Mouse (Mus musculus): ENCODE measurements at regions not wholly inside any gene's neighbourhood (a gene's known extent, or its start where the extent isn't known, plus 50 kb on each side); places are given as distances from the start of the nearest gene placed in this dataset.
A peak's percentile ranks its signal among the peaks of the same experiment; 100 is the strongest.

- DNase-seq: no peak
These were observed 587.3 kb upstream of the Plxna2 start for GRCm38 (mm10) chr1:194030651-194031228.

GRCm38 (mm10) chr1:194026958-194027692 is 590.9 kb upstream of the Plxna2 start:
- no peak for DNase-seq

GRCm38 (mm10) chr1:194026213-194026612 is 591.8 kb upstream of the Plxna2 start:
- peak; percentile 13 to 19 for DNase-seq

- peak; percentile 84 to 85 for DNase-seq
These were observed 598.7 kb upstream of the Plxna2 start for GRCm38 (mm10) chr1:194019282-194019681.

- no peak for DNase-seq
These were observed 622.1 kb upstream of the Camk1g start for GRCm38 (mm10) chr1:193992226-193992625.

GRCm38 (mm10) chr1:193989956-193990675 is 620.0 kb upstream of the Camk1g start:
- no peak for DNase-seq

GRCm38 (mm10) chr1:193988970-193989904 is 619.1 kb upstream of the Camk1g start:
- DNase-seq: no peak

- DNase-seq: no peak
These were observed 610.5 kb upstream of the Camk1g start for GRCm38 (mm10) chr1:193980571-193980970.

- no peak for DNase-seq
These were observed 601.4 kb upstream of the Camk1g start for GRCm38 (mm10) chr1:193971537-193971936.

- no peak for DNase-seq
These were observed 599.3 kb upstream of the Camk1g start for GRCm38 (mm10) chr1:193969264-193969908.

- DNase-seq: no peak
These were observed 598.1 kb upstream of the Camk1g start for GRCm38 (mm10) chr1:193967957-193968926.

GRCm38 (mm10) chr1:193966652-193967555 is 596.8 kb upstream of the Camk1g start:
- DNase-seq: no peak

GRCm38 (mm10) chr1:193965278-193965677 is 595.2 kb upstream of the Camk1g start:
- DNase-seq: no peak

- no peak for DNase-seq
These were observed 581.8 kb upstream of the Camk1g start for GRCm38 (mm10) chr1:193951936-193952335.

- DNase-seq: no peak
These were observed 579.7 kb upstream of the Camk1g start for GRCm38 (mm10) chr1:193949817-193950216.

GRCm38 (mm10) chr1:193946953-193947586 is 577.0 kb upstream of the Camk1g start:
- DNase-seq: no peak

- DNase-seq: no peak
These were observed 565.9 kb upstream of the Camk1g start for GRCm38 (mm10) chr1:193935969-193936368.

GRCm38 (mm10) chr1:193934308-193934707 is 564.2 kb upstream of the Camk1g start:
- no peak for DNase-seq

GRCm38 (mm10) chr1:193931131-193931729 is 561.1 kb upstream of the Camk1g start:
- DNase-seq: no peak

Measured in cerebellum, postnatal 36 days (tissue).